In the genomic region with DNA sequence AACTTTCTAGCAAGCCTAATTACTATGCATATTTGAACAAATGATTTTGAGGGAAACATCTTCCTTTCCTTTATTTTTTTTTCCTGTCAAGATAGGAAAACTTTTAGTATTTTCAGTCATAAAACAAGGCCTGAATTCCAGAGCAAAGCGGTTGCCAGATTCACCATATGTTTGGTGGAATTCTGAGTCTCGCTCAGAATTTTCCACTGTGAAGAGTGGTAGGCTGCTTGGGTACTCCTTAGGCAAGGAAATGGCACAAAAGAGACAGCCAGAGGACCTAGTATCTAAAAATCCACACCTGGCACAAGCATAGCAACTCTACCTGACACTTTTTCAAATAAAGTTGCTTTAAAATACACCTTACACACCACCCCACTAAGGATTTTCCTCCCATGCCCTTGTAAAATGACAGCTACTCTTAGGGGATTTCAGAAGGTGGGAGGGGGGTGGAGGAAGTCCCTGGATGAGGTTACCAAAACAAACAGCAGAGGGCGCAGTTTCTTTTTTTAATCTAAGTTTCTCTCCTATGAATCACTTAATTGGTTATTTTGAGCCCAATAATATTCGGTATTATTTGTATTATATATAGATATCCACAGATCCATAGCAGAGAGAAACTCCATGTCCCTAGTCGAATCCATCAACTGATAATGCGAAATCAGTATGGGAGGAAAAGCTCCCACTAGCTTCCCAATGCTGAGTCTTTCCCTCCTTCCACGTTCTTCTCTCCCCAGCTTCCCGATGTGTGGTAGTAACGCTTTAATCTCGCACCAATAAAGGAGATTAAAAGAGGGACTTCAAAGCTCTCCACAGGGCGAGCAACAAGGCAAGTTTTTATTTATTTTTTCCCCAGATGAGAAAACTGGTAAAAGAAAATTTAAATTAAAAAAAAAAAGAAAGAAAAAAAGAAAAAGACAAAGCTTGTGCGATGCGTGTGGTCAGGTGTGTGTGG, we compare ENCODE assay signal across 8 mouse cellular contexts. TPM values are rescaled to one million over a fixed set of nuclear protein-coding genes. Genes with fewer than 3 reads are reported as not detected.
A peak's percentile ranks its signal among the peaks of the same experiment; 100 is the strongest.
DNase-seq lines count a peak whose midpoint lies in the region; ATAC-seq and TF ChIP-seq lines count a peak whose summit lies in the region.

No protein-coding gene starts in this region.

- peak; percentile 57 for ATAC-seq in granulocyte monocyte progenitor cell, adult 5-6 weeks (replicated peaks; ENCODE audit: poor library complexity, severe bottlenecking)
- no peak for ATAC-seq in kidney, postnatal 0 days (replicated peaks; ENCODE audit: low FRiP score, low read depth)
- ATAC-seq in liver, embryonic 11.5 days (replicated peaks; ENCODE audit: low FRiP score): no peak
- peak; percentile 42; the same call in 1 of the 2 replicates for ATAC-seq in neural tube, embryonic 12.5 days (ENCODE audit: low FRiP score, low read depth)

- peaks cover 5% of the 10 kb centered on the region; the same call in 1 of the 2 replicates for H3K4me1 ChIP-seq in kidney, postnatal 0 days (replicated peaks; ENCODE audit: insufficient read depth, low read length)
- peaks cover 3% of the 10 kb centered on the region; the same call in 1 of the 2 replicates for H3K4me1 ChIP-seq in liver, embryonic 11.5 days (replicated peaks; ENCODE audit: control insufficient read depth, insufficient read depth, low read length)
- peaks cover 6% of the 10 kb centered on the region; the same call in 1 of the 2 replicates for H3K4me1 ChIP-seq in neural tube, embryonic 12.5 days

- peak overlapping the region; percentile 100 for H3K4me2 ChIP-seq in kidney, postnatal 0 days (ENCODE audit: low read length)
- peak overlapping the region; percentile 81 for H3K4me2 ChIP-seq in liver, embryonic 11.5 days
- H3K4me2 ChIP-seq in neural tube, embryonic 12.5 days (replicated peaks): peak overlapping the region; percentile 100

- no peaks in the 10 kb centered on the region for H3K9me3 ChIP-seq in kidney, postnatal 0 days (replicated peaks; ENCODE audit: low read length)
- H3K9me3 ChIP-seq in liver, embryonic 11.5 days (ENCODE audit: control insufficient read depth, low read length): no peaks in the 10 kb centered on the region
- no peaks in the 10 kb centered on the region for H3K9me3 ChIP-seq in neural tube, embryonic 12.5 days

- 2% methylated on average over 13 of the region's 13 CpGs for WGBS in kidney, postnatal 0 days
- 3% methylated on average over 13 of the region's 13 CpGs for WGBS in liver, embryonic 11.5 days
- WGBS in neural tube, embryonic 12.5 days: 4% methylated on average over 13 of the region's 13 CpGs

- peak; percentile 65 for TF ChIP-seq CTCF in kidney, postnatal 0 days (IDR thresholded peaks at IDR 0.05; ENCODE audit: low read depth)

- H3K9ac ChIP-seq in kidney, postnatal 0 days (ENCODE audit: low read depth, low read length): no peak overlapping the region
- no peak overlapping the region for H3K9ac ChIP-seq in liver, embryonic 11.5 days (ENCODE audit: low read depth, low read length)
- H3K9ac ChIP-seq in neural tube, embryonic 12.5 days: peak overlapping the region; percentile 64

- peak overlapping the region; percentile 59 for H3K4me3 ChIP-seq in kidney, postnatal 0 days (replicated peaks; ENCODE audit: low read depth, low read length)
- peak overlapping the region; percentile 54 for H3K4me3 ChIP-seq in liver, embryonic 11.5 days (ENCODE audit: low read depth, low read length)
- peak overlapping the region; percentile 69 for H3K4me3 ChIP-seq in neural tube, embryonic 12.5 days

- no peak overlapping the region for H3K27ac ChIP-seq in kidney, postnatal 0 days
- no peak overlapping the region for H3K27ac ChIP-seq in liver, embryonic 11.5 days (ENCODE audit: low read depth, low read length)
- H3K27ac ChIP-seq in neural tube, embryonic 12.5 days: no peak overlapping the region

- H3K36me3 ChIP-seq in kidney, postnatal 0 days (ENCODE audit: insufficient read depth, low read length): no peaks in the 10 kb centered on the region
- H3K36me3 ChIP-seq in liver, embryonic 11.5 days (ENCODE audit: control insufficient read depth, insufficient read depth, low read length): no peaks in the 10 kb centered on the region
- no peaks in the 10 kb centered on the region for H3K36me3 ChIP-seq in neural tube, embryonic 12.5 days

- peak; percentile 33 for DNase-seq in thymus, postnatal 4 days
- DNase-seq in thymus, postnatal 36 days: no peak
- peak; percentile 65 to 82 for DNase-seq in cerebellum, postnatal 25 days
- DNase-seq in kidney, postnatal 0 days (ENCODE audit: low spot score): peak; percentile 80
- DNase-seq in liver, embryonic 11.5 days (ENCODE audit: low spot score): no peak
- DNase-seq in ovary, postnatal 10 days (ENCODE audit: low spot score): no peak

- H3K27me3 ChIP-seq in kidney, postnatal 0 days (ENCODE audit: insufficient read depth, low read length): peaks cover 4% of the 10 kb centered on the region; the same call in 1 of the 2 replicates
- H3K27me3 ChIP-seq in liver, embryonic 11.5 days (replicated peaks; ENCODE audit: control insufficient read depth, insufficient read depth, low read length): peaks cover 32% of the 10 kb centered on the region
- peaks cover 20% of the 10 kb centered on the region for H3K27me3 ChIP-seq in neural tube, embryonic 12.5 days (replicated peaks)

RNA-seq across cellular contexts. Expression of a gene that starts 2.2 kb away (rescaled TPM):
- total RNA-seq in granulocyte monocyte progenitor cell, adult 5-6 weeks (2014; fragmentation: Nextera tagmentation): not detected in 2 replicates
- total RNA-seq in granulocyte monocyte progenitor cell, adult 5-6 weeks (2017): not detected in 2 replicates
- polyA plus RNA-seq in kidney, postnatal 0 days (2015; fragmentation: Nextera tagmentation; extraction: Ambion mirVana): 1.8 and 4.4 TPM in 2 replicates
- polyA plus RNA-seq in liver, embryonic 11.5 days (2014; fragmentation: Nextera tagmentation; extraction: Ambion mirVana): 0.10 and 1.1 TPM in 2 replicates
- polyA plus RNA-seq in neural tube, embryonic 12.5 days (2016; fragmentation: Nextera tagmentation; extraction: Ambion mirVana): 7.7 and 7.9 TPM in 2 replicates

Comparison
In these comparisons a context has a peak if more than half of its experiments do, and no peak if none do; other contexts are left out.
1. DNase-seq: peak in thymus, postnatal 4 days (single experiment), cerebellum, postnatal 25 days (2 of 2) and kidney, postnatal 0 days (single experiment); none in thymus, postnatal 36 days (0 of 2), liver, embryonic 11.5 days (single experiment) and ovary, postnatal 10 days (single experiment).
2. ATAC-seq: peak in granulocyte monocyte progenitor cell, adult 5-6 weeks (single experiment) and neural tube, embryonic 12.5 days (single experiment); none in kidney, postnatal 0 days (single experiment) and liver, embryonic 11.5 days (single experiment).
3. Peak in every context shown above with its lines, with median percentiles within 50 percentile points of each other: H3K4me2 ChIP-seq and H3K4me3 ChIP-seq.